Mouse (Mus musculus): ENCODE results near the gene Atf1. TPM values are rescaled to one million over a fixed set of nuclear protein-coding genes. Genes with fewer than 3 reads are reported as not detected.

The Atf1 gene
- polyA plus RNA-seq, 1 experiment from 2014 or later = 44.1 TPM

DNA sequence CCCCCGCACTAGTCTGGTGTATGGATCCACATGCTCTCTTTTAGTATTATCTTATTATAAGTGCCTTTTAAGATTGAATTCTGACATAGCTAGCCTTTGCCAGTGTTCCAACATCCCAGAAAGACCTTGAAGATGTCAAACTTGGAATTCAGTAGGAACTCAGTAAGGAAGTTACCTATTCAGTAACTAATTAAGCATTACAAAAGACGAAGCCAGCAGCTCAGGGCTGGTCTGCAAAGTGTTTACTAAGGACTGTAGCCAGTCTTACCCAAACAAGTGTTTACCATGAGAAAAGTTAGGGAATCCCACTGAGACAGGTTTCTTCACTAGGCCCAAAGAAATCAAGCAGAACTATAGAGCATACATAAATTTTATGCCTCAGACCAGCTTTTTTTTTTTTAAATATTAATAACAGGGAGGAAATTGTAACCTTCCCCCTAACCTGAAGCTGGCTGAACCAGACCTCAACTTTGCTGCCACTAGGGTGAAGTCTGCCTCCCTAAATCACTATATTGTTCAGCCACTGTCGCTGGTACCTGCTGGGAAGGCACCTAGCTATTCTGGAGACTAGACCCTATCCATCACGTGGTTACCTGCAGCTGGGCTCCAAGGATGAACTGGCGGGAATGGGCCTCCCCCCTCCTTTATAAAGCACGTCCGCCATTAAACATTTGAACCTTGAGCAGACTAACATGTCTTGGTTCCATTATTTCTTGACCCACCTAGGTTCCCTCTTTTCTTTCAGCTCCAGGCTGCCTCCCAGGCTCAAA lies 47.4 kb downstream of the Atf1 start:
- no peaks in the 10 kb centered on the region for H3K36me3 ChIP-seq (ENCODE audit: control insufficient read depth, insufficient read depth)
- H3K27ac ChIP-seq (ENCODE audit: low read length) = no peak overlapping the region
- WGBS = 86% methylated on average over 7 of the region's 7 CpGs
- H3K27me3 ChIP-seq (ENCODE audit: control insufficient read depth, insufficient read depth, low read length) = no peaks in the 10 kb centered on the region
- H3K9me3 ChIP-seq (replicated peaks; ENCODE audit: control insufficient read depth, low read length) = no peaks in the 10 kb centered on the region; the same call in 1 of the 2 replicates
- no peak for ATAC-seq (replicated peaks; ENCODE audit: extremely low read depth, insufficient read depth, low FRiP score)
- no peak overlapping the region for H3K4me2 ChIP-seq (ENCODE audit: low read depth, low read length)
- no peak overlapping the region for H3K4me3 ChIP-seq (ENCODE audit: low read length)
- H3K4me1 ChIP-seq (ENCODE audit: control insufficient read depth, insufficient read depth, low read length) = no peaks in the 10 kb centered on the region
- H3K9ac ChIP-seq (ENCODE audit: low read length) = no peak overlapping the region

DNA sequence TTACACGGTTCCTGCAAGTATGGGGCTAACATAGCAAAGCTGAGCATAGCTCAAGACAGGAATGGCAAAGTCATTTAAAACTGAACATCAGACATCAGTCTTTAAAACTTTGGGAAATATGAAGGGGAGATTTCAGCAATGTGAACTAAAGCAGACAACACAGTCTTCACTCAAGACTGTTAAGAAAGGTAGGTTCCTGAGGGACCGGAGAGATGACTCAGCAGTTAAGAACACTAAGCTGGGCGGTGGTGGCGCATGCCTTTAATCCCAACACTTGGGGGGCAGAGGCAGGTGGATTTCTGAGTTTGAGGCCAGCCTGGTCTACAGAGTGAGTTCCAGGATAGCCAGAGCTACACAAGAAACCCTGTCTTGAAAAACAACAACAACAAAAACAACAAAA lies 48.8 kb downstream of the Atf1 start:
- Histone ChIP-seq H3K4me3 (ENCODE audit: low read length) (no peak overlapping the region), H3K9ac (ENCODE audit: low read length) (no peak overlapping the region), H3K36me3 (ENCODE audit: control insufficient read depth, insufficient read depth) (no peaks in the 10 kb centered on the region), H3K9me3 (replicated peaks; ENCODE audit: control insufficient read depth, low read length) (no peaks in the 10 kb centered on the region; the same call in 1 of the 2 replicates), H3K27ac (ENCODE audit: low read length) (no peak overlapping the region), H3K4me1 (ENCODE audit: control insufficient read depth, insufficient read depth, low read length) (no peaks in the 10 kb centered on the region), H3K4me2 (ENCODE audit: low read depth, low read length) (no peak overlapping the region), H3K27me3 (ENCODE audit: control insufficient read depth, insufficient read depth, low read length) (no peaks in the 10 kb centered on the region)
- ATAC-seq (replicated peaks; ENCODE audit: extremely low read depth, insufficient read depth, low FRiP score) = no peak
- 90% methylated on average over 4 of the region's 4 CpGs for WGBS

DNA sequence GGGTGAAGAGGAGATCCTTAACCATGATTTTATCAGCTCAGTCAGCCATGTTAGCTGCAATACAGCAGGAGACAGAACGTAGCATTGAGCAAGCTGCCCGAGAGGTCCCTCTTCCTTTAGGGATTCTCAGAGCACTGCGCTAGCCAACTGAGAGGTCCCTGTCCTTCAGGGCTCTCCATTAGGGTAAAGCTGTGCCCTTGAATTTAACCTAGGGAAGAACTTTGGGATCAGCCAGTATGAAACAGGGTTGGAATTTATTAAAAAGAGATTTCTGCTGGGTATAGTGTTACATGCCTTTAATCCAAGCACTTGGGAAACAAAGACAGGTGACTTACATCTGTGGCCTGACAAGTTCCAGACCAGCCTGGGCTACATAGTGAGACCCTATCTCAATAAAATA lies 50.0 kb downstream of the Atf1 start:
- H3K4me2 ChIP-seq (ENCODE audit: low read depth, low read length) = no peak overlapping the region
- no peaks in the 10 kb centered on the region for H3K27me3 ChIP-seq (ENCODE audit: control insufficient read depth, insufficient read depth, low read length)
- no peaks in the 10 kb centered on the region for H3K36me3 ChIP-seq (ENCODE audit: control insufficient read depth, insufficient read depth)
- ATAC-seq (replicated peaks; ENCODE audit: extremely low read depth, insufficient read depth, low FRiP score) = no peak
- no peak overlapping the region for H3K4me3 ChIP-seq (ENCODE audit: low read length)
- H3K4me1 ChIP-seq (ENCODE audit: control insufficient read depth, insufficient read depth, low read length) = no peaks in the 10 kb centered on the region
- no peak overlapping the region for H3K27ac ChIP-seq (ENCODE audit: low read length)
- no peak overlapping the region for H3K9ac ChIP-seq (ENCODE audit: low read length)
- H3K9me3 ChIP-seq (replicated peaks; ENCODE audit: control insufficient read depth, low read length) = no peaks in the 10 kb centered on the region; the same call in 1 of the 2 replicates
- WGBS = 84% methylated on average over 3 of the region's 3 CpGs

DNA sequence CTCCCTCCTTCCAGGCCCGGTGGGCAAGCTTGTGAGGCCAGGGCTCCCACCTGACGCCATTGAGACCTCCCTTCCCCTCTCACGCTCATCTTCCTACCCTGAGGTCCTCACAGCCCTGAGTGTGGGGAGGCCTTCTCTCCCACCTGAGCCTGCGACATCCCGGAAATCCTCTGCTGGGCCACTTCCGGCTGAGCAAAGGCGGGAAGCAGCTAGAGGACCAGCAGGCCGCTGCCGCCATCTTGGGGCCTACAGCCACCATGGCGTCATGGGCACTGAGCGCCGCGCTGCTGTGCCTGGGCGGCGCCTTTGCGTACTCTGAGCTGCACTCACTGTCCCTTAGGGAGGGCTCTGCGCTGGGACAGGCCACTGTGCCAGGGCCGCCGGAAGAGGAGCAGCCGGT lies 53.0 kb downstream of the Atf1 start, which contains the start of gene Tmprss12:
Tmprss12 (plus strand) TSS at position 212 of the 400 bp plus-strand sequence.
- Histone ChIP-seq H3K9me3 (replicated peaks; ENCODE audit: control insufficient read depth, low read length) (no peaks in the 10 kb centered on the region), H3K27ac (ENCODE audit: low read length) (no peak within 1 kb of the TSS), H3K9ac (ENCODE audit: low read length) (no peak within 1 kb of the TSS), H3K36me3 (ENCODE audit: control insufficient read depth, insufficient read depth) (no peaks in the 10 kb centered on the region), H3K4me2 (ENCODE audit: low read depth, low read length) (no peak within 1 kb of the TSS), H3K27me3 (ENCODE audit: control insufficient read depth, insufficient read depth, low read length) (no peaks in the 10 kb centered on the region), H3K4me3 (ENCODE audit: low read length) (no peak within 1 kb of the TSS), H3K4me1 (ENCODE audit: control insufficient read depth, insufficient read depth, low read length) (no peaks in the 10 kb centered on the region)
- 94% methylated on average over 20 of the region's 20 CpGs for WGBS
- ATAC-seq (replicated peaks; ENCODE audit: extremely low read depth, insufficient read depth, low FRiP score) = no peak

DNA sequence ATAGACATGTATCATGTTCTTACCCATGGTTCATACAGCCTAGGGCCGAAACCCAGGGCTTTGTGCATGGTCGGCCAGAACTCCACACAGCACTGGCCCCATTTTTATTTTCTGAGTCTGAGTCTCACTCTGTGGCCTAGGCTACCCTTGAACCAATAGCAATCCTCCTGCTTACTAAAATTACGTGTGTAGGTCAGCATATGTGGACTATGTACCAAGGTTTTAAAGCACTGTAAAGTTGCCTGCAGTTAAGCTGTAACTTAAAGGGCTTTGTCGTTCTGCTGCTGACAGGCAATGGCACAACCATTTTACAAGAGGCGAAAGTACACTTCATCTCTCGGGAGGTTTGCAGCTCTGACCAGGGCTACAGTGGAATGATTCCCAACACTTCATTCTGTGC lies 61.4 kb downstream of the Atf1 start:
- Histone ChIP-seq H3K9ac (ENCODE audit: low read length) (no peak overlapping the region), H3K4me2 (ENCODE audit: low read depth, low read length) (no peak overlapping the region), H3K27ac (ENCODE audit: low read length) (no peak overlapping the region), H3K27me3 (ENCODE audit: control insufficient read depth, insufficient read depth, low read length) (no peaks in the 10 kb centered on the region), H3K4me1 (ENCODE audit: control insufficient read depth, insufficient read depth, low read length) (no peaks in the 10 kb centered on the region), H3K9me3 (replicated peaks; ENCODE audit: control insufficient read depth, low read length) (no peaks in the 10 kb centered on the region), H3K4me3 (ENCODE audit: low read length) (no peak overlapping the region), H3K36me3 (ENCODE audit: control insufficient read depth, insufficient read depth) (no peaks in the 10 kb centered on the region)
- ATAC-seq (replicated peaks; ENCODE audit: extremely low read depth, insufficient read depth, low FRiP score) = no peak
- 91% methylated on average over 6 of the region's 6 CpGs for WGBS

DNA sequence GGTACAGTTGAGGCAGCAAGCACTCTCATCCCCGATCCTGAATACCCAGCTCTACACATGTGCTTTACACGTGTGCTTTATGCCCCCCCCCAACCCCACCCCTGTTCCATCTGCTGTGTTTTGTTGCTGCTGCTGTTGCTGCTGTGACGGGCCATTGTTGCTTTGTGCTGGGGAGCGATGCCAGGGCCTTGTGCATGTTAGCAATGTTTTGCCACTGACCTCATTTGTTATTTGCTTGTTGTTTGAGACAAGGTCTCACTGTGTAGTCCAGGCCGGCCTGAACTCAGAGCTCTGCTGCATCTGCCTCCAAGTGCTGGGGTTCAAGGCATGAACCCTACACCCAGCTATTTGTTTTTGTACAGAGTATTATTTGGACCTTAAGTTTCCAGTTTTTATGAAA lies 63.2 kb downstream of the Atf1 start:
- H3K4me2 ChIP-seq (ENCODE audit: low read depth, low read length) = no peak overlapping the region
- H3K4me1 ChIP-seq (ENCODE audit: control insufficient read depth, insufficient read depth, low read length) = no peaks in the 10 kb centered on the region
- H3K4me3 ChIP-seq (ENCODE audit: low read length) = no peak overlapping the region
- no peaks in the 10 kb centered on the region for H3K36me3 ChIP-seq (ENCODE audit: control insufficient read depth, insufficient read depth)
- H3K9me3 ChIP-seq (replicated peaks; ENCODE audit: control insufficient read depth, low read length) = no peaks in the 10 kb centered on the region
- H3K27me3 ChIP-seq (ENCODE audit: control insufficient read depth, insufficient read depth, low read length) = no peaks in the 10 kb centered on the region
- no peak overlapping the region for H3K27ac ChIP-seq (ENCODE audit: low read length)
- 85% methylated on average over 5 of the region's 5 CpGs for WGBS
- H3K9ac ChIP-seq (ENCODE audit: low read length) = no peak overlapping the region
- no peak for ATAC-seq (replicated peaks; ENCODE audit: extremely low read depth, insufficient read depth, low FRiP score)

DNA sequence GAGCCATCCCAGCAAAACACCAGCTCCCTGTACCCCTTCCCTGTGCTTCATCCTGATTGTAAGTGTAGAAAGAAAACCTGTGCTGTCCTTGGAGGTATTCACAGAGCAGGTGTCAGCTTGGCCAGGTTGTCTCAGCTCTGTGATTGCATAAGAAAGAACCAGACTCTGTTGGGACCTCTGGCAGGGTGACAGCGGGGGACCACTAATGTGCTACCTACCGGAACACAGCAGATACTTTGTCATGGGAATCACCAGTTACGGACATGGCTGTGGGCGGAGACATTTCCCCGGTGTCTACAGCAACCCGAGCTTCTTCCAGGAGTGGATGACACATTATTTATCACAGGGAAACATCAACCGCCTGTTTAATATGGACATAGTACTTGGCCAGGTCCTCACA lies 64.7 kb downstream of the Atf1 start:
- ATAC-seq (replicated peaks; ENCODE audit: extremely low read depth, insufficient read depth, low FRiP score) = no peak
- H3K9ac ChIP-seq (ENCODE audit: low read length) = no peak overlapping the region
- no peaks in the 10 kb centered on the region for H3K9me3 ChIP-seq (replicated peaks; ENCODE audit: control insufficient read depth, low read length)
- no peak overlapping the region for H3K4me2 ChIP-seq (ENCODE audit: low read depth, low read length)
- no peak overlapping the region for H3K4me3 ChIP-seq (ENCODE audit: low read length)
- no peaks in the 10 kb centered on the region for H3K4me1 ChIP-seq (ENCODE audit: control insufficient read depth, insufficient read depth, low read length)
- H3K27me3 ChIP-seq (ENCODE audit: control insufficient read depth, insufficient read depth, low read length) = no peaks in the 10 kb centered on the region
- no peaks in the 10 kb centered on the region for H3K36me3 ChIP-seq (ENCODE audit: control insufficient read depth, insufficient read depth)
- no peak overlapping the region for H3K27ac ChIP-seq (ENCODE audit: low read length)
- WGBS = 65% methylated on average over 7 of the region's 7 CpGs

DNA sequence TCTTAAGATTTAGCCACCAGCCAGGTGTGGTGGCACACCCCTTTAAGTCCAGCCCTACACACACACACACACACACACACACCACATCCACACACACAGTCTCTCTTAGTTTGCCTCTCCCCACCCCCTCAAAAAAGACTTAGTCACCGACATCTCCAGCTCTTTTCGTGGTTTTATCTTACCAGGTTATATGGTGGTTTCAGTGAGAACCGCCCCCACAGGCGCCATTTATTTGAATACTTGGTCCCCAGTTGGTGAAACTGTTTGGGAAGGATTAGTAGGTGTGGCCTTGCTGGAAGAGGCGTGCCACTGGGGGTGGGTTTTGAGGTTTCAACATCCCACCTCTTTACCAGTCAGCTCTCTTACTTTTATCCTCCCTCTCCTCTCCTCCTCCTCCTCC lies 70.2 kb downstream of the Atf1 start:
- Histone ChIP-seq H3K27ac (ENCODE audit: low read length) (no peak overlapping the region), H3K36me3 (ENCODE audit: control insufficient read depth, insufficient read depth) (no peaks in the 10 kb centered on the region), H3K4me1 (ENCODE audit: control insufficient read depth, insufficient read depth, low read length) (no peaks in the 10 kb centered on the region), H3K9ac (ENCODE audit: low read length) (no peak overlapping the region), H3K9me3 (replicated peaks; ENCODE audit: control insufficient read depth, low read length) (no peaks in the 10 kb centered on the region), H3K4me3 (ENCODE audit: low read length) (no peak overlapping the region), H3K4me2 (ENCODE audit: low read depth, low read length) (no peak overlapping the region), H3K27me3 (ENCODE audit: control insufficient read depth, insufficient read depth, low read length) (no peaks in the 10 kb centered on the region)
- 87% methylated on average over 5 of the region's 5 CpGs for WGBS
- no peak for ATAC-seq (replicated peaks; ENCODE audit: extremely low read depth, insufficient read depth, low FRiP score)

DNA sequence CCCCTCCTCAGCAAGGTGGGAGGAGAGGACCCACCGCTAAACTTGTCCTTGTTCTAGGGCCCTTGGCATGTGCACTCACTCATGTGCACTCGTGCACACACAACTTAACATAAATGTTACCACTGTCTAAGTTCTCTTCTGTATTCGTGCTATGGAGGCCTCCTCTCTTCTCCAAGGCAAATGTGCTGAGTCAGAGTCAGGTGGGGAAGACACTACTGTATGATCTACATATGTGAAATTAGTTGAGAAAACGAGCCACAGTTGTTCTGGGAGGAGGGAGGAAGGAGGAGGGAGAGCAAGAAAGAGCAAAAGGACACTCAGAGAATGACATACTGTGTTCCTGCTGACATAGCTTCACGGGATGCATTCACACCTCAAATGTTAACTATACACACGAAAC lies 72.9 kb downstream of the Atf1 start:
- ATAC-seq (replicated peaks; ENCODE audit: extremely low read depth, insufficient read depth, low FRiP score) = no peak
- H3K27ac ChIP-seq (ENCODE audit: low read length) = no peak overlapping the region
- H3K9ac ChIP-seq (ENCODE audit: low read length) = no peak overlapping the region
- no peaks in the 10 kb centered on the region for H3K27me3 ChIP-seq (ENCODE audit: control insufficient read depth, insufficient read depth, low read length)
- no peak overlapping the region for H3K4me2 ChIP-seq (ENCODE audit: low read depth, low read length)
- H3K36me3 ChIP-seq (ENCODE audit: control insufficient read depth, insufficient read depth) = no peaks in the 10 kb centered on the region
- peaks cover 8% of the 10 kb centered on the region for H3K4me1 ChIP-seq (ENCODE audit: control insufficient read depth, insufficient read depth, low read length)
- H3K4me3 ChIP-seq (ENCODE audit: low read length) = no peak overlapping the region
- WGBS = 71% methylated on average over 6 of the region's 6 CpGs
- no peaks in the 10 kb centered on the region for H3K9me3 ChIP-seq (replicated peaks; ENCODE audit: control insufficient read depth, low read length)

All from heart, embryonic 16.5 days (tissue).